Mouse (Mus musculus) fibroblast of lung, adult 2 months (primary cell): ENCODE data around the gene Anxa8.

ENCODE experiments used
- DNase-seq: peaks from one replicate; pipeline ENCODE4 v3.0.0-alpha.2; 2011; ENCODE audit warnings: low read depth

Gene Anxa8

DNA sequence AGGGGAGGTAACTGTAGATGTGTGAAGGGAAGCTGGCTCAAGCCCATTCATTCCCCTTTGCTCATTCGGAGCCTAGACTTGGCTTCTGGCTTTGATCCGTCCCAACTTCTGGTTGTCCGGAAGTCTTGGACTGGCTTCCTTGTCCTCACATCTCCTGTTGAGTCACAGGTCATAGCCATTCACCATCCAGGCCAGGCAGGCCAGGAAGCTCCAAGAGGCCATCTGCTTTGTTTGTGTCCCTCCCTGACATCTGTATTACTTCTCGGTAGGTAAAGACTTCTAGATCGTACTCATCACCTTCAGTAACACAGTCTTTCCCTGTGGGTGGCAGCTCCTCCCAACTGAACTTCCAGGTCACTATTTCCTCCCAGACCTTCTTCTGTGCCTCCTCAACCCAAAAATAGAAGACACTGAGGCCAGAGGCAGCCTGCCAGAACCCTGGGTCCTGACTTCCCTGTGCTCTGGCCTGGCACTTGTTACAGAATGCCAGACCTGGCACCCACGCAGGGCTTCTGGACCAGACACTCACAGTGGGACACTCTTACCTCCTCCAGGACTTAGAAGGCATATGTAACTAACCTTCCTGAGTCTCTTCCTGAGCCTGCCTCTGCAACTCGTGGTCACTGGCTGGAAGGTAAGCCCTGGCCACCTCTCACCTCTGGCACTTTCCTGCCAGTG, 33.4 kb downstream of the Anxa8 start:
- no peak for DNase-seq

DNA sequence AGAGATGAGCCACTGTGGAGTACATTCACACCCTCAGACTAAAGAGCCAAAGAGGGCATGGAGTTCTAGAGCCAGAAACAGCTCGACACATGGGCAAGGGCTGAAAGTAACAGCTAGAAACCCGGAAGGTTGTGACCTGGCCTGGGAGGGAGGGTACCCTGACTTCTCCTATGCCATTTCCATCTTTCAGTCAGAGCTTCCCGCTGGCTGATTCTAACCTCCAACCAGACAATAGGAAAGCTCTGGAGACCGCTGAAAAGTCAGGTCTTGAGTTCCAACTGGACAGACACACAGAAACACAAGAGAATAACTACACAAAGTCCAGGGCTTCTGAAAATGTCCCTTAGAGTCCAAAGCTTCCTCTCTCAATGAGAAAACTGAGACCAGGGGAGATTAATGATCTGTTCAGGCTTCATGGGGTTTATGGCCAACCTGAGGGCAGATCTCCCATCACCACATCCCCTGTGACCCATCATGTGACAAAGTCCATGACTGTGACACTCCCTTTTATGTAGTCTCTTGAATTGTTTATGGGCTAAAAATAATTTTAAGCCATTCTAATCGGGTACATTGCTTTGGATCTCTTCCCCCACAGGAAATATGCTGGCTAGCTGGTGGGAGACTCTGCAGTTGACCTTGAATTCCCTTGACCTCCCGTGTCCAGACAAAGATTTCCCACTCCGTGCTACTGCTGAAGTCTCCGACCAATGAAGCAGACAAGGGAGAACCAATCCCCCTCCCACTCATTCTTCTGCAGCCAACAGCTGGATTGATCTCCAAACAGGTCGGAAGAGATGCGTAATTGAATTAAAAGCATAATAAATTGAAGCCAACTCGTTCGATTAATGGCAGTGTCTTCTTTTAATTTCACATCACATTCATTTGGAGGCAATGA, 34.5 kb downstream of the Anxa8 start:
- DNase-seq: no peak

DNA sequence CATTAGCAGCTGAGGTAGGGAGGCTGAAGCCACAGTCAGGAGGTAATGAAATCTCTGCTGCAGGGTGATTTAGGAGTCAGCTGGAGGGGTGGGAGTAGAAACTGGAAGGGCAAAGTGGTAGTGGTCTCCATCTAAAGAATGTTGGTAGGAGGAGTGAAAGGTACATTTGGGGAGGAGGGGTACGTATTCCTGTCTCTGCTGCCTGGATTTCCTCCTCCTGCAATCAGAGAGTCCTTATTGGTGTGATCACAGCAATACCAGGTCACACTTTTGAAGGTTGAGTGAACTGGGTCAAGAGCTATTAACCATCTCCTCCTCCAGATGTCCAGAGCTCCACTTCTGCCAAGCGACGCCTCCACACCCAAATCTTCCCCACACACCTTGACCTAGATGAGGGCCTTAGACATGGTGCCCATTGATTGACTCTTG, 35.2 kb downstream of the Anxa8 start:
- DNase-seq: no peak

DNA sequence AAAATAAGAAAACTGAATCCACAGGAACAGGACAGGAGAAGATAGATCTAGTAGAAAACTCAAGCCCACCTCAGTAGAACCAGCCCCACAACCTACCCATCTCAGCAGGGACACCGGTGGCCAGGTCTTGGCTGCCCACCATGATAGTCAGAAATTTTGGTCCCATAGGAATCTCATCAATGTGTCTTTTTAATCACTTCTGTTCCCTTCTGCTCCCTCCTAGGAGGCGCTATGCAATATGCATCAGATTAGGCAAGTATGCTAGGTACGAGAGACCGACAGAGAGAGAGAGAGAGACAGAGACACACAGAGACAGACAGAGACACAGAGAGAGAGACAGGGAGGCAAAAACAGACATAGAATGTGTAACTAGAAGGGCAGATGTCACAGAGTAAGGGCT, 35.9 kb downstream of the Anxa8 start:
- no peak for DNase-seq

DNA sequence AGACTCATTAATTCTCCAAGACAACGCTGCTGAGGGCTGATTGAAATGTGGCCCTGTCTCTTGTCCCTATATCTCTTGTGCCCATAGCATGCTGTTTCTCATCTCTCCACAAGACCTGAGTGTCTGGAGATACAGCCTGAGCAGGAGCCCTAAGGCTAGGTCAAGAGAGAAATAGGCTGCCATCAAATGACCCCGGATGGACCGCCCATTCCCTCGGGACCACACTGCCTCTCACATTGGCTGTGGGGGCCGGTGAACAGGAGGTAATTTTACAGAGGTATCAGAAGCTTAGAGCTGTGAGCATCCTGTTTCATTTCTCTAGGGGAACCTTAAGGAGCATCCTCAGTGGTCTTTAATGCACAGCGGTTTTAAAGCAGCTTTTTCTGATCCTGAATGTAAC, 45.4 kb downstream of the Anxa8 start:
- DNase-seq: no peak

DNA sequence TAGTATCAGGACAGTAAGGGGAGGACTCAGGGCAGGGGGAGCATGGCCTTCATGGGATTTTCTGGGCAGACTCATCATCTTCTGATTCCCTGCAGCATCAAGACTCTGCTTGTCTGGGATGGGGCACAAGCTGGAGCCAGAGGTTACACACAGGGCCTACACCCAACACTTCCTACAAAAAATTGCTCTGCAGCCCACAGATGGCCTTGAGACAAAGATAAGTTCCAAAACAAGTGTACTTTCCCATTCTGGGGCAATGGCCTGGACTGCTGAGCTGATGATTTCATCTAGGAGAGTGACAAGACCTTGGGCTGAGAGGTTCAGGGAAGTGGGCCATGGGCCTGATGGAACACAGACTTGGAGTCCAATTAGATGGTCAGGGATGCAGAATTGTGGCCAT, 49.6 kb downstream of the Anxa8 start:
- no peak for DNase-seq

DNA sequence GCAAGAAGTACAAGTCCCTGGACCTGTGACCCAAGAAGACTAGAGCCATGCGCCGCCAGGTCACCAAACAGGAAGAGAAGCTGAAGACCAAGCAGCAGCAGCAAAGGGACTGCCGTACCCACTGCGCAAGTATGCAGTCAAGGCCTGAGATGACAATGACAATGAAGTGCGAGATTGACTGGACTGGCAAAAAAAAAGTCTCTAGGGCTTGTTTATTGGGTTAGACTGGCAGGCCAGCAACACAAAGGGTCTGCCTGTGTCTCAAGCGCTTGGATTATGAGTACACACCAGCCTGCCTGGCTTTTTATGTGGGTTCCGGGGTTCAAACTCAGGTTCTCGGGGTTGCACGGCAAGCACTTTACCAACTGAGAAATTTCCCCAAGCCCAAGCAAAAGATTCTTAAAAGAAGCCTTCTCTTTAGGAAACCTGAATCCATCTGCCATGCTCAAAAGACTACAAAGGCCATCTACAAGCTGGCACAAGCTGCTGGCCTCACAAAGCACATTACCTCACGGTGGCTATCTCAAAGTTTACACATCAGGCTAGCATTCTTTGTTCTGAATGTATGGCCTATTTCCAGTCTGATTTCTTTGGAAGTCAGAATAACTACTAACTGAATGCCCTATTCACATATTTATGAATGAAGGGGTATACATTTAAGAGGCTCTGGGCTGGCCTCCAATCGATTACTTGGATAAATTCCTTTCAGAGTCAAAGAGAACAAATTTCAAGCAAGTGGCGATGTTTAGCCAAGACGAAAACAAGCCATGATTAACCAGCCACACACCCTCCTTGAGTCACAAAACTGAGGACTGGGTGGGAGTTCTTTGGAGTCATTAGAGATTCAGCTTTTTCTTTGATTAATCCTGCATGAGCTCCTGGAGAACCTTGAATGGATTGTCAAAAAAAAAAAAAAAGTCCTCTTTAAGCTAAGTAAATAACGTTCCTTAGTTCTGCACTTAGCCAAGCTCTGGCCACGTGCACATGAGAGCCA, 54.2 kb downstream of the Anxa8 start:
- DNase-seq: peak; percentile 23

DNA sequence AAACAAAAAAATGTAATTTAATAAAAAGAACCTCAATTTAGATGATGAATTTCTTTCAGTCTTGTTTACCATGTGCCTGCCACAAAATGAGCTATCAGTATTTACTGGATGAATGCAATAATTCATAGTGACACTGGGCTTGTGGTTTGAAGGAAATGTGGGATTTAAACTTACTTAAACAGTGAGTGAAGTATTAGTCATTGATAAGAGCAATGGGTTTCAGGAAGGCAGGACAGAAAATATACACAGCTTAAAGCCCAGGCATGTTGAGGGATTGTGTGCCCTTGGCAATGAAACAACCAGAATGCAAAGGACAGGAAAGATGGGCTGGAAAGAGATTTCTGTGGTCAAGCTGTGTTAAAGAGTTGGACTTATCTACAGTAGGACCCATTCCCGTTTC, 56.5 kb downstream of the Anxa8 start:
- DNase-seq: no peak

DNA sequence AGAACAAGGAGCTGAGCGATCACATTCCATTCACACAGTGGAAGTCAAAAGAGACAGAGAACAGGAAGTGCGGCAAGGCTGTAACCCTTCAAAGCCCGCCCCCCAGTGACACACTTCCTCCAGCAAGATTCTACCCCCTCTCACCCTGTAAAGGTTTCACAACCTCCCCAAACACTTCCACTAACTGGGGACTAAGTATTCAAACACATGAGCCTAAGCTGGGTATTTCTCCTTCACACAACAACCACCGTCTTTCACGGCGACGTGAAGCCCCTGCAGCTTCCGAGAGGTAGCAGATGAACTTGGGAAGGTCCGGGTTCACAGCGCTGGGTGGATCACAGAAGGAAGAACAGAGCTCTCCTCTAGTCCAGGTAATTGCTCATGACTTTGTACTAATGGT, 57.1 kb downstream of the Anxa8 start:
- DNase-seq: no peak
